Mouse (Mus musculus) testis, adult 2 months (tissue): ENCODE data around the gene Foxa2.

ENCODE experiments used
- CTCF ChIP-seq: fragments of 200-500 bp; IDR thresholded peaks from 2 replicates; pipeline ENCODE4 v1.5.1; 2012; ENCODE audit warnings: low read depth, mild to moderate bottlenecking, inconsistent platforms, low read length, moderate library complexity; ENCODE audit not compliant: control insufficient read depth, insufficient read depth, insufficient replicate concordance
- POLR2A ChIP-seq: fragments of 200-500 bp; IDR thresholded peaks from 2 replicates; pipeline ENCODE4 v1.6.1; 2012; ENCODE audit warnings: low read depth, mild to moderate bottlenecking, inconsistent platforms, low read length, moderate library complexity; ENCODE audit not compliant: control insufficient read depth

GRCm38 (mm10) chr2:148029751-148030612, 16.8 kb downstream of the Foxa2 start:
- TF ChIP-seq CTCF (no peak), POLR2A (no peak)
